Mouse (Mus musculus): Measurements from ENCODE around the gene Pkd1.
A peak's percentile ranks its signal among the peaks of the same experiment; 100 is the strongest.

The Pkd1 gene

GRCm38 (mm10) chr17:24533099-24533992 lies 16.3 kb upstream of the Pkd1 start:
- DNase-seq (ENCODE audit: low spot score): peak; percentile 86

- DNase-seq (ENCODE audit: low spot score): no peak
Measured at GRCm38 (mm10) chr17:24534160-24534718, 15.4 kb upstream of the Pkd1 start, which contains the start of gene Rab26. Rab26 (minus strand) TSS chr17:24534210.

GRCm38 (mm10) chr17:24535300-24535699 lies 14.3 kb upstream of the Pkd1 start:
- DNase-seq (ENCODE audit: low spot score): no peak

GRCm38 (mm10) chr17:24537536-24537935 lies 12.1 kb upstream of the Pkd1 start:
- DNase-seq (ENCODE audit: low spot score): no peak

GRCm38 (mm10) chr17:24538950-24539349 lies 10.7 kb upstream of the Pkd1 start:
- peak; percentile 44 for DNase-seq (ENCODE audit: low spot score)

GRCm38 (mm10) chr17:24540375-24540774 lies 9.3 kb upstream of the Pkd1 start:
- peak; percentile 43 for DNase-seq (ENCODE audit: low spot score)

- no peak for DNase-seq (ENCODE audit: low spot score)
Measured at GRCm38 (mm10) chr17:24544613-24545012, 5.0 kb upstream of the Pkd1 start.

GRCm38 (mm10) chr17:24545247-24545646 lies 4.4 kb upstream of the Pkd1 start:
- no peak for DNase-seq (ENCODE audit: low spot score)

GRCm38 (mm10) chr17:24546234-24546633 lies 3.4 kb upstream of the Pkd1 start:
- no peak for DNase-seq (ENCODE audit: low spot score)

- DNase-seq (ENCODE audit: low spot score): no peak
Measured at GRCm38 (mm10) chr17:24548435-24548834, 1.2 kb upstream of the Pkd1 start.

GRCm38 (mm10) chr17:24548921-24549617 lies 565 bp upstream of the Pkd1 start:
- DNase-seq (ENCODE audit: low spot score): peak; percentile 77

GRCm38 (mm10) chr17:24550416-24551049 lies 899 bp downstream of the Pkd1 start:
- DNase-seq (ENCODE audit: low spot score): peak; percentile 81

GRCm38 (mm10) chr17:24551050-24551444 lies 1.4 kb downstream of the Pkd1 start:
- no peak for DNase-seq (ENCODE audit: low spot score)

GRCm38 (mm10) chr17:24557091-24557490 lies 7.5 kb downstream of the Pkd1 start:
- peak; percentile 66 for DNase-seq (ENCODE audit: low spot score)

- DNase-seq (ENCODE audit: low spot score): no peak
Measured at GRCm38 (mm10) chr17:24558600-24559099, 9.0 kb downstream of the Pkd1 start.

GRCm38 (mm10) chr17:24559146-24559545 lies 9.5 kb downstream of the Pkd1 start:
- DNase-seq (ENCODE audit: low spot score): no peak

GRCm38 (mm10) chr17:24560301-24561028 lies 10.8 kb downstream of the Pkd1 start:
- DNase-seq (ENCODE audit: low spot score): no peak

- no peak for DNase-seq (ENCODE audit: low spot score)
Measured at GRCm38 (mm10) chr17:24561592-24561991, 12.0 kb downstream of the Pkd1 start.

GRCm38 (mm10) chr17:24563638-24564037 lies 14.0 kb downstream of the Pkd1 start:
- no peak for DNase-seq (ENCODE audit: low spot score)

- DNase-seq (ENCODE audit: low spot score): no peak
Measured at GRCm38 (mm10) chr17:24564422-24564821, 14.8 kb downstream of the Pkd1 start.

GRCm38 (mm10) chr17:24565092-24565491 lies 15.5 kb downstream of the Pkd1 start:
- no peak for DNase-seq (ENCODE audit: low spot score)
